Mouse (Mus musculus) E14TG2a.4 (cell line): ENCODE data around the gene Tspan9.
A peak's percentile ranks its signal among the peaks of the same experiment; 100 is the strongest.

Source experiments
- H3K27me3 ChIP-seq: 2 replicates; pipeline ENCODE4 v1.6.1; 2014; ENCODE audit warnings: low read length, control low read depth; ENCODE audit not compliant: insufficient read depth
- H3K36me3 ChIP-seq: 2 replicates; pipeline ENCODE4 v1.6.1; 2014; ENCODE audit warnings: low read length, control low read depth; ENCODE audit not compliant: insufficient read depth
- H3K4me1 ChIP-seq: replicated peaks from 2 replicates; pipeline ENCODE4 v1.6.1; 2014; ENCODE audit warnings: low read depth, low read length, control low read depth
- H3K4me3 ChIP-seq: replicated peaks from 2 replicates; pipeline ENCODE4 v1.5.1; 2014; ENCODE audit warnings: mild to moderate bottlenecking, low read length
- H3K9me3 ChIP-seq: 2 replicates; pipeline ENCODE4 v1.6.1; 2014; ENCODE audit warnings: low read length, control low read depth
- CTCF ChIP-seq: conservative IDR thresholded peaks from 2 replicates; pipeline ENCODE4 v1.5.1; 2014; ENCODE audit warnings: low read length
- NANOG ChIP-seq: IDR thresholded peaks from 2 replicates; pipeline ENCODE4 v1.6.1; 2014; ENCODE audit warnings: borderline replicate concordance, low read length, mixed read lengths
- POU5F1 ChIP-seq: IDR thresholded peaks from 2 replicates; pipeline ENCODE4 v1.6.1; 2014; ENCODE audit warnings: low read length, borderline replicate concordance

Gene Tspan9

DNA sequence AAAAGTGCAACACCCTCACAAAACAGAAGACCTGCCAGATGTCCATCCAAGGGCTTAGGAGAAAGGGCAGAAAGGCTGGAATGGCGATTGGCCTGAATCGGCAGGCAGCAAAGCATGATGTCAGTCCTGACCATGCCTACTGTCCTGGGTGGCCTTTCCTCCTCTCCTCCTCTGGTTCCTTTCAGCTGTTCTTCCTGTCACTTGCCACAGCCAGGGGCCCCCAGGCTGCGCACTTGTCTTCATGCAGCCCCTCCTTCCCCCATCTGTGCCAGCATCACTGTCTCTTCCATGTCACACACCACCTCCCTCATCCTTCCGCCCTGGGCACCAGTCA, 51.6 kb downstream of the Tspan9 start:
- Histone ChIP-seq H3K4me3 (no peak overlapping the region), H3K9me3 (no peaks in the 10 kb centered on the region), H3K36me3 (no peaks in the 10 kb centered on the region; the same call in 1 of the 2 replicates), H3K4me1 (peaks cover 84% of the 10 kb centered on the region), H3K27me3 (no peaks in the 10 kb centered on the region)
- TF ChIP-seq CTCF (no peak), POU5F1 (no peak), NANOG (no peak)

DNA sequence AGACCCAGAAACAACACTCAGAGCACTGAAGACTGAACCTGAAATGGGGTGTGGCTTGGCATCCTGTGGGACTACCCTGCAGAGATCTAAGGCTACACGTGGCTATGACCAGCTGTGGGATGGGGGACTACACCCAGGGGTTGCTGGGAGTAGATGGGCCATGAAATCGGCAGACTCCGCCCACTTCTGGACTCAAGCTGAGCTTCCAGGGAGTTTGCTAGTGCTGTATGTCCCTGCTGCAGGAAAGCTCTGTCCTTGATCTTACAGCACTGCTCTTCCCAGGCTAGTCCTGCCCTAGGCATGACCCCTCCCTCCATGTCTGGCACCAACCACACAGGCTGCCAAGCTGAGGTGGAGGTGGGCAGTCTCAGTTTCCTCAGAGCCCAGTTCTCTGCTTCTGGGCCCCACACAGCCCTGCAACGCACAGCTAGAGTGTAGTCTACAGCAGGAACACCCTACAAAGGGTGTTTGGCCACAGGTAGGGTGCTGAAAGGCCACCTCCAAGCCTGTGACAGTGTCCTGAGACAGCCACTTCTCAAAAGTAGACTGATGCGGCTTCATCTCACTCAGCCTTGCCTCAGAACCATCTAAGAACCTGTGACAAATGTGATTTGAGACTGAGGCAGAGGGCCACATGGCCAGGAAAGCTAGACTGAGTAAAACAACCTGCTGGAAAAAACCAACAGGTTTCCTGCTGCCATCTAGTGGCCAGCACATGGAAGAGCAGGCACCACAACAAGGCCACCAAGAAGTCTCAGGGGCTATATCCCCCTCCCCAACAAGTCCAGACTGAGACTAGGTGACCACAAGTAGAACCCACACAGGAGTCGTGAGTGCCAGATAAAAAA, 52.2 kb downstream of the Tspan9 start:
- H3K36me3 ChIP-seq: no peaks in the 10 kb centered on the region; the same call in 1 of the 2 replicates
- peak overlapping the region; percentile 32 for H3K4me3 ChIP-seq
- H3K4me1 ChIP-seq: peaks cover 78% of the 10 kb centered on the region
- TF ChIP-seq POU5F1 (no peak), NANOG (no peak), CTCF (peak; percentile 91)
- no peaks in the 10 kb centered on the region for H3K9me3 ChIP-seq
- H3K27me3 ChIP-seq: no peaks in the 10 kb centered on the region

DNA sequence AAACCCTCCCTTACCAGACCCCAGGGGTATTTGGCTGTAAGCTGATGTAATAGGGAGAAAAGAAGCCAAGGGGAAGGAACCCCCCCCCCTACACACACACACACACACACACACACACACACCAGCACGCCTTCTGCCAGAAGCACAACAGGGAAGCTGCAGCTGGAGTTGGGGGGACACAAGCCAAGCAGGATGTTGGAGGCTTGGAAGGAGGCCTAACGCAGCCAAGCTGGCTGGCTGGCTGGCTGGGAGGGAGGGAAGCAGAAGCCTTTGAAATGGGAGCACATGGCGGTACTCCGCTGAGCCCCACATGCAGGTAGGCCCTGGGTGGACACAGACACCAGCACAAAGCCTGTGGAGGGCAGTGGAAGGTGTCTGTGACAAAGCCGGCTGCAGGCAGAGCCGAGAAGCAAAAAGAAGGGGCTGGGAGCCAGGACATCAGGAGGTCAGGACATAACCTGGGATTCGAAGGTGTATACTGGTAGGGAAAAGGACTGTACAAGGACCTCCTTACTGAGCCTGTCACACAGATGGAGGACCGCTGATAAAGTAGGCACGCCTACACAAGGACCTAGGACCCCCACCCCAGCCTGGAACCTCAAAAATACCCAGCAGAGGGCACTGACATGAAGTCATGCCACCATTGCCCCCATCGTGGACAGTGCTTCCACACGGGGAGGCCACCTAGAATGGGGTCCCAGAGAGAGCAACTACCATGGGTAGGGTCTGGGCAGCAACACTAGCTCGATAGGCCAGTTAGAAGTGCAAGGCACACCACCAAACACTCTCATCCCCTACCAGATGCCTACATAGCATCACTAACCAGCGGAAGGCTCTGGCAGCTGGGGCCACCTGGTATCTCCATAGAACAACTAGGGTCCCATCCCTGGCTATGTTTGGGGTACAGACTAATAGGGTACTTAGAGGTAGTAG, 53.4 kb downstream of the Tspan9 start:
- H3K27me3 ChIP-seq: no peaks in the 10 kb centered on the region
- H3K4me3 ChIP-seq: peak overlapping the region; percentile 49
- H3K36me3 ChIP-seq: no peaks in the 10 kb centered on the region; the same call in 1 of the 2 replicates
- no peaks in the 10 kb centered on the region for H3K9me3 ChIP-seq
- no peak for TF ChIP-seq NANOG
- no peak for TF ChIP-seq CTCF
- TF ChIP-seq POU5F1: no peak
- H3K4me1 ChIP-seq: peaks cover 76% of the 10 kb centered on the region

- no peaks in the 10 kb centered on the region; the same call in 1 of the 2 replicates for H3K36me3 ChIP-seq
- no peak overlapping the region for H3K4me3 ChIP-seq
- TF ChIP-seq CTCF: no peak
- H3K9me3 ChIP-seq: no peaks in the 10 kb centered on the region
- no peaks in the 10 kb centered on the region for H3K27me3 ChIP-seq
- peaks cover 77% of the 10 kb centered on the region for H3K4me1 ChIP-seq
These were observed 54.5 kb downstream of the Tspan9 start for GRCm38 (mm10) chr6:128088746-128089523.

DNA sequence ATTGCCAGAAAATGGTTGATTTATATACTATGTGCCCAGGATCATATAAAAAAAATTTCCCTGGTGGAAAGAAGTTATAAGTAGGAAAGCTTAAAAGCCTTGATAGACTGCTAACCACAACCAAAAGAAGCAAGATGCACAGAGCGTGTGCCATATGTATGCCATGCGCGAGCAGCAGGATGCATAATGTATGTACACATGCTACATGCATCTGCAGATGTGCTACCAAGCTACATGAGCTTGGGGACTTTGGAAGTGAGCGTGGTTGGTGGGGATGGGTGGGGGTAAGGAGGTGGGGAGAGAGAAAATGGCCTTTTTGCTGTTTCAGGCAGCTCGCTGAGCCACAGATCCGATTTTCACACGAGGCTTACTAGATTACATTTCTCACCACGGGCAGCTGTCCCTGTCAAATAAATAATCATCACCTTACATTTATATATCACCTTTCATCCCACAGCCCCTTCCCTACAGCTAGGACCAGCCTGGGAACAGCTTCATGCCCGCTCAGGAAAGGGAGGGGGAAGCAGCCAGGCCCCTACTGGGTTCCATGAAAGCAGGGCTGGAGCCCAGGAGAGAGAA, 57.8 kb downstream of the Tspan9 start:
- TF ChIP-seq CTCF (no peak), POU5F1 (no peak), NANOG (no peak)
- H3K4me3 ChIP-seq: no peak overlapping the region
- H3K9me3 ChIP-seq: no peaks in the 10 kb centered on the region
- no peaks in the 10 kb centered on the region for H3K27me3 ChIP-seq
- peaks cover 16% of the 10 kb centered on the region for H3K36me3 ChIP-seq
- peaks cover 46% of the 10 kb centered on the region for H3K4me1 ChIP-seq

- Histone ChIP-seq H3K9me3 (no peaks in the 10 kb centered on the region), H3K36me3 (peaks cover 24% of the 10 kb centered on the region), H3K27me3 (no peaks in the 10 kb centered on the region), H3K4me3 (no peak overlapping the region), H3K4me1 (peaks cover 32% of the 10 kb centered on the region)
- TF ChIP-seq CTCF: no peak
- TF ChIP-seq POU5F1: no peak
- TF ChIP-seq NANOG: no peak
These were observed 60.1 kb downstream of the Tspan9 start for GRCm38 (mm10) chr6:128083305-128083704.

DNA sequence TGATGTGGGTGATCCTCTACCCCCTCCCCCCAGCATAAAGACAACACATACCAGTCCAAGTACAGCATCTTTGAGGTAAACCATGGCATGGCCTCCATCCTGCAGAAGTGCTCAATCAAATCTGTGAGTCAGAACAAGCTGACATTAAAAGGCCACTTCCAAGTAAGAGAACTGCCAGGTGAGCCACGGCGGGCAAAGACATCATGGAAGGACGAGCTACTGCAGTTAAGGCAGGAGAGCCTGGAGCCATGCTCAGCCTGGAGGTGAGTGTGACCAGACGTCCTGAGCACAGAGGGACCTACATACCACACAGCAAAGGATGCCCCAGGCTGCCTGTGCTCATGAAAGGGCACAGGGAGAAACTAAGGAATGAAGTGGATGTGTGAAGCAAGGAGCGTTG, 61.6 kb downstream of the Tspan9 start:
- no peaks in the 10 kb centered on the region for H3K27me3 ChIP-seq
- no peaks in the 10 kb centered on the region for H3K9me3 ChIP-seq
- H3K4me1 ChIP-seq: peaks cover 36% of the 10 kb centered on the region
- H3K36me3 ChIP-seq: peaks cover 36% of the 10 kb centered on the region
- H3K4me3 ChIP-seq: no peak overlapping the region
- no peak for TF ChIP-seq POU5F1
- TF ChIP-seq CTCF: no peak

- Histone ChIP-seq H3K9me3 (no peaks in the 10 kb centered on the region), H3K27me3 (no peaks in the 10 kb centered on the region), H3K4me1 (peaks cover 36% of the 10 kb centered on the region), H3K4me3 (no peak overlapping the region), H3K36me3 (peaks cover 39% of the 10 kb centered on the region)
- TF ChIP-seq POU5F1: no peak
- no peak for TF ChIP-seq CTCF
- TF ChIP-seq NANOG: no peak
These were observed 62.1 kb downstream of the Tspan9 start for GRCm38 (mm10) chr6:128081293-128081692.
